Mouse (Mus musculus): ENCODE results near the gene Vps35l.
A peak's percentile ranks its signal among the peaks of the same experiment; 100 is the strongest.

Gene Vps35l

DNA sequence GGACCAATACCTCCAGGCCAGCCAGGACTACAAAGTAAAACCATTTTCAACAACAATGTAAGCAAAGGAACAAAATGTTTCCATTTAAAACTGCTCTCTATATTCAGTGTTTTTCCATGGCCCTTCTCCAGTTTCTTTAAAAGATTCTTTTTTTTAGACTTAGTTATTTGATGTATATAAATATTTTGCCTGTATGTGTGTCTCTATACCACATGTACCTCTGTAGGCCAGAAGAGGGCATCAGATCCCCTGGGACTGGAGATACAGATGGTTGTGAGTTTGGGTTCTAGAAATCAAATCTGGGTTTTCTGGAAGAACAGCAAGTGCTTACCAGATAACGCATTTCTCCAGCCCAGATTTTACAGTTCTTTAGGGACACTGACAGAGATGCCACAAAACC is 1.3 kb upstream of the Vps35l start:
- no peak for DNase-seq

DNA sequence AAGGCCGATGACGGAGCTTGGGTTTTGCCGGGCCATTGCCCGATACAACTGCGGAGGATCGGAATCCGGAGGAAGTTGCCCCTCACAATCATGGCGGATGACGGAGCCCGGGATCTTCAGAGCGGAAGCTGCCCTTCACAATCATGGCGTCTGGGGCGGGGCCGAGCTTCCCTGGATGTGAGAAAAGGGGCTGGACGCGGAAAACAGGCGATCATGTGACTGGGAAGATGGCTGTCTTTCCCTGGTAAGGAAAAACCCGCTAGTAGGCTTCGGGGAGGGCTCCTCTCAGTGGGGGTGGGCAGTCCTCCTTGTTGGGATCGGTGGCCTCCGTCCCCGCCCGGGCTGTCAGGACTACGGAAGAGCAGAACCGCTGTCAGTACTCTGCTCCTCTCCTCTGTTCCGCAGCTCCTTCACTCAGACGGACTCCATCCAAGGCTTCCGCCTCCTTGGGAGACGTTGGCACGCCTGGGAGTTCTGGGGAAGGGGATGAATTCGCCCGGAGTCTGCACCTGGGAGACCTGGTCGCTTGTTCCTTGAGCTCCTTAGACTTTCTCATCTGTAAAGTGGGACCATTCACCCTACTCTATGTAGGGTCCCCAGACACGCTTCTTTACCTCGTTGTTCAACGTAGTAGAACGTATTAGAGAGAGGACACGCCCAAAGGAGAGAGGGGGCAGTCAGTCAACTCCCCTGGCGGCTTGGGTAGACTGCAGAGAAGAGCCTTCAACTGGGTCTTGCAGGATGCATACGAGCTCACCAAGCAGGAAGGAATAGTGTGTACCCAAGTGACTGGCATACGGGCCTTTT is 709 bp downstream of the Vps35l start:
- peak; percentile 92 for DNase-seq

DNA sequence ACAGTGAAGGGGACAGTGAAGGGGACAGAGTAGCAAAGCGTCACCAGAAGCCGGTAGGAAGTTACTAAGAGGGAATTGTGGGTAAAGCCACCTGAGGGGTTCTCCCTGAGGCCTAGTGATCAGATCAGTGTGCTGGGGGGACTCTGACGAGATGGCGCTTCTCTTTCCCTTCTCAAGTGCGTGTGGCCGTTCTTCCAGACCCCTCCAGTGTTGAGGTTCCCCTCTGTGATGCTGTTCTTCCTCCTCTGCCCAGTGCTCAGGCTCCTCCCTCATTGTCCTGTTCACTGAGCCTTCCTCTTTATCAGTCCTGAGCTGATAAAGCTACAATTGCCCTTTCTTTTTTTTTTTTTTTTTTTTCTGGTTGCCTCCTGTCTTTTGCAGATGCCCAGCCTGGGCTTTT is 2.3 kb downstream of the Vps35l start:
- no peak for DNase-seq

DNA sequence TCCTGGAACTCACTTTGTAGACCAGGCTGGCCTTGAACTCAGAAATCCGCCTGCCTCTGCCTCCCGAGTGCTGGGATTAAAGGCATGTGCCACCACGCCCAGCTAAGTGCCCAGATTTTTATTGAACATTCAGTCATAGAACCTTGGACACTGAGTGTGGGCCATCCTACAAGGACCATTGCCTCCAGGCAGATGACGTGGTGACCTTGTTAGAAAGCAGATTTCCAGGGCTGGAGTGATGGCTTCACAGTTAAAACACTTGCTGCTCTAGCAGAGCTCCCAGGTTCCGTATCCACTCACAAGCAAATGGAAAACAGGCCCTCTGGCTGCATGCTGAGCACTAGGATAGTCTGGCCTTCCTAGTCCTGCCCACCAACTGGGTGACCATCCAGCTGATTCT is 4.7 kb downstream of the Vps35l start:
- DNase-seq = no peak

DNA sequence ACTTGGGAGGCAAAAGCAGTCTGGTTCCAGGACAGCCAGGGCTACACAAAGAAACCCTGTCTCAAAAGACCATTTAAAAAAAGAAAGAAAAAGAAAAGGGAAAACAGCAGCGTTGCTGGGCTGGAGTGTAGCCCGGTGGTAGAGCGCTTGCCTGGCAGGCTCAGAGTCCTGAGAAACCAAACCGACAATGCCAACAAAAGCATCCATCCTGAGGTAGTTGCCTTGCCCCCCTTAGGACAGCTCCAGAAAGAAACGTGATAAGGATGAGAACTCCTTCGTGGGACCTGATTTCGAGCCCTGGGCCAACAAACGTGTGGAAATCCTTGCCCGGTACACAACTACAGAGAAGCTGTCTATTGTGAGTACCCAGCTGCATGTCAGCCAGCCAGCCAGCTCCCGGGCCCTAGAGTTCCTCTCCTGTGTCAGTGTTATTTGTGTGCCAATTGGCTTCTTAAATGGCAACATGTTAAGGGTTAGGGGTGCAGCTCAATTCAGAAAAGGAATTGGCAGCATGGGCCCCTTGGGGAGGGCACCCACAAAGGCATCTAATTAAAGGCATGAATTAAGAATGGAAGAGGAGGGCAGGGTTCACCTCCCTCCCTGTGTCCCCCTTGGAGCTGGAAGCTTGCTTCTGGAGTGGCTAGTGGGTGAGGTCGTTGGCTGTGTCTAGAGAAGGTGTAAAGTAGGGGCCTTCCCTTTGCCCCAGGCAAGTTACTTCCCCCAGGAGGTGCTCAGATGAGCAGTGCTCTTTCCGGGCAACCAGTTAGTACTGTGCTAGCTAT is 8.1 kb downstream of the Vps35l start:
- no peak for DNase-seq

- no peak for DNase-seq
These were observed 9.7 kb downstream of the Vps35l start for GRCm38 (mm10) chr7:118749706-118750105.

DNA sequence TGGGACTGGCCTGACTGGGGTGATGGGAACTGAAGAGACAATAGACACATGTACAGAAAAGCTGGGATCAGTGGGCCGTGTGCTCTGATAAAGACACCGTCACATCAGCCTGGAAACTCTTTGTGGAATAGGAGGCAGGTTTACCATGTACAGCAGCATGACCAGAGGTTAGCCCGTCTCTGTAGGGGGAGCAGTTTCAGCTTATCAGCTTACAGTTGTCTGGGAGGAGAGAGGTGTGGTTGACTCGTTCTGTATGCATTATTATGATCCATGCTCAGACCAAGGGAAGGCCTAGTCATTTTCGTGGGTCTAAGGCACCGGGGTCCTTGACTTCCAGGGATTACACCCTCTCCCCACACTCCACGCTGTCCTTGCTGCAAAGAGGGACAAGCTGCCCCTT is 11.6 kb downstream of the Vps35l start:
- no peak for DNase-seq

DNA sequence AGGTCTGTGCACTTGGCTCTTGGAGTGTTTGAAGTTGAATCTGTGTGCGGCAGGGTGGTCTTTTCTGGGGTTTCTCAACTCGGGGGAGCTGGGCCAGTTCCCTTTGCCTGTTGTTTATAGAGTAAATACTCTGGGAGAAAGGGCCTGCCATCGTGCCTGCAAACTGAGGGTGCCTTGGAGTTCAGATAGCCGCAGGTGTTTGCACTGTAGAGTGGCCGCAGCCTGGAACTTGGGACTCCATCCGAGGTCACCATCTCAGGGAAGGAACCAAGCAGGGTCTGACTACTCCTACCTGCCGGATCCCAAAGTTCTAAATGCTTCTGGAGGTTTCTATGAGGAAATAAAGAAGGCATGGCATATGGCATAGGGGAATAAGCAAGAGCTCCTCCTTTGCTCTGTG is 15.7 kb downstream of the Vps35l start:
- no peak for DNase-seq

DNA sequence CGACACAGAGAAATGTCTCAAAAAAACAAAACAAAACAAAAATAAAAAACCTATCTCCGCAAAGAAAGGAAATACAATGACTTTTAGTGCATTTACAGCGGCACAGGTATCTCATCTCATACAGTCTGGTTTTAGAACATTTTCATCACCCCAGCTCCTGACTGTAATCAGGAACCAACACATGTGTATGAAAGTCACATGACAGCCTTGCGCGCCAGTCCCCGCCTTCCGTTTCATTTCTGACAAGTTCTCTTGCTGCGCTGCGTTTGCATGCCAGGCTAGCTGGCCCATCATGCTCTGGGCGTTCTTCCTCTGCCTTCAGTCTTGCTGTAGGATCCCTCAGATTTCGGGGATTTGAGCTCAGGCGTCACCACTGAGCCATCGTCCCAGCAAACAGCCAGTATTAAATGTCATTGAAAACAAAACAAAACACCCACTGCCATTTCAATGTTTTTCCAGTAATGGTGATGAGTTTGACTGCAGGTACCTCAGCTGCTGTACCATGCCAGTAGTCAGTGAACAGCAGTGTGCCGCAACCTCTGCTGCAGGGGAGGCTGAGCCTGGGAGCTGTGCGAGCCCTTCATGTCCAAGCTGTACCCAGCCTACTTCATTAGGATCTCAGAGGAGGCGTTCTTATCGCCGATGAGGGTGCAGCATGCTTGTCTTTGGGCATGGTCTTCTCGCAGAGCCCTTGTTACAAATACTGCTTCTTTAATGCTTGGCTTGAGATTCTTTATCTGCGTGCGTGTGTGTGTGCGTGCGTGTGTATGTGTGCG is 16.7 kb downstream of the Vps35l start:
- DNase-seq = no peak

- no peak for DNase-seq
These were observed 18.3 kb downstream of the Vps35l start for GRCm38 (mm10) chr7:118758369-118758768.

GRCm38 (mm10) chr7:118759372-118759771 is 19.3 kb downstream of the Vps35l start:
- DNase-seq = no peak

GRCm38 (mm10) chr7:118763939-118764338 is 23.9 kb downstream of the Vps35l start:
- no peak for DNase-seq

GRCm38 (mm10) chr7:118764725-118765124 is 24.7 kb downstream of the Vps35l start:
- no peak for DNase-seq

DNA sequence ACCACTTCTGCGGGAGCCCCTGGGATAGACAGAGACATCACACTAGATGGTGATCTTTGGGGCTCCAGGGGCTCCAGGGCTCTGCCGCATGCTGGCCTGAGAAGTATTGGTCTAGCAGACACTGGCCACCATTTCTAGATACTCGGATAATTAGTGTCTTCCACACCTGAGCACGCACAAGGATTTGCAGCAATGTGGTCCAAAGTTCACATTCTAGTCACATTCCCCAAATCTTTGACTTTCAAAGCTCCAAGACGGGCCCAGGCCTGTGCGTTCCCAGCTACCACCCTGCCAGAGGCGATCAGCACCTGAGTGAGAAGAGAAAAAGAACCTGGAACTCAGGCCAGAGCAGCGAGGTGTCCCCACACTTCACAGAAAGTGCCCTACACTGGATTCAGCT is 25.6 kb downstream of the Vps35l start:
- DNase-seq = no peak

- peak; percentile 23 to 41 for DNase-seq
These were observed 26.2 kb downstream of the Vps35l start for GRCm38 (mm10) chr7:118766119-118766833.

DNA sequence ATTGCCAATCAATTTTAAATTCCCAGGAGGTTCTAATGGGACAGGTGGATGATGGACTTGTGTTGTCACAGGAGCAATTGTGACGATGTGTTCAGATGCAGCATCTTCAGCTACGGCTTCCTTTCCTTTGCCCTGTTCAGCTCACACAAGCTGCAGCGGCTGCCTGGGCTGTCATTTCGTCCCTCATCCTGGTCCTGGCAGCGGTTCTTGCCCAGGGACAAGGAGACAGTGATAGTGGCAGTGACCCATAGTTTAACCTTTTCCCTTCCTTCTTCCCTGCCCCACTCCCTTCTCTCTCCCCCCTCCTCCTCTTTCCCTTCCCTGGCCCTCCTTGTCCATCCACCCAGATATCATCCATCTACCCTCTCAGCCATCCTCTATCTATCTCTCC is 26.8 kb downstream of the Vps35l start:
- DNase-seq = no peak

- DNase-seq = no peak
These were observed 29.2 kb downstream of the Vps35l start for GRCm38 (mm10) chr7:118769208-118769607.

DNA sequence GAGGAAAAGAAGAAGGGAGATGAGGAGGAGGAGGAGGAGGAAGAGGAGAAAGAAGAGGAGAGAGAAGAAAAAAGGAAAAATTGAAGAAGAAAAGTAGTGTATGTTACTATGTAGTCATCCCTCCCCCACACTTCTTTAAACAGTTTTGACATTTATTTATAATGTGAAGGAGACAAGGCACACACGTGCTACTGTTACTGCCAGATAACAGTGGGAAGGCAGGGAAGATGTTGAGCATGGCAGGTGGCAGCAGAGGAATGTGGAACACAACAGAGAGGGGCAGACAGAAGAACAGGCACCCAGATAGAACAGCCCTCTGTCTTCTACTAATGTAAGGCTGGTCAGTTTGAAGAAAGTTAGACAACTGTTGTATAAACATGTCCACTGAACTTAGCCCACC is 29.6 kb downstream of the Vps35l start:
- no peak for DNase-seq

- no peak for DNase-seq
These were observed 33.0 kb downstream of the Vps35l start for GRCm38 (mm10) chr7:118773027-118773426.

- DNase-seq = no peak
These were observed 36.0 kb downstream of the Vps35l start for GRCm38 (mm10) chr7:118775991-118776390.

DNA sequence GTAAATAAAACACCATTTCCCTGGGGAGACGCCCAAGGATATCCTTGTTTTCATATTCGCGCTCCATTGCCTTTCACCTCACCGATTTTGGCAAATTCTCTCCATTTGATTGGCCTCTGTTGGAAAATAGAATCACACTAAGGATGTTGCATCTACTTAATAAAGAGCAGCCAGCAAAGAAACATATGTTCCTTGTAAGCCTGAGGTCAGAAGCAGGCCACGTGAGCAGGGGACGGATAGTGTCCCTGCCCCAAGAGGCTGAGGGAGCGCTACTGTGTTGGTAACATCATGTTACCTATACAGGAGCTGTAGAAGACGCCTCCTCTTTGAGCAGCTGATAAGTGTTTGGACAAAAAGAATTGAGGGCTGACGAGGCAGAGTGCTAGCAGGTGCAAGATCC is 36.5 kb downstream of the Vps35l start:
- no peak for DNase-seq

DNA sequence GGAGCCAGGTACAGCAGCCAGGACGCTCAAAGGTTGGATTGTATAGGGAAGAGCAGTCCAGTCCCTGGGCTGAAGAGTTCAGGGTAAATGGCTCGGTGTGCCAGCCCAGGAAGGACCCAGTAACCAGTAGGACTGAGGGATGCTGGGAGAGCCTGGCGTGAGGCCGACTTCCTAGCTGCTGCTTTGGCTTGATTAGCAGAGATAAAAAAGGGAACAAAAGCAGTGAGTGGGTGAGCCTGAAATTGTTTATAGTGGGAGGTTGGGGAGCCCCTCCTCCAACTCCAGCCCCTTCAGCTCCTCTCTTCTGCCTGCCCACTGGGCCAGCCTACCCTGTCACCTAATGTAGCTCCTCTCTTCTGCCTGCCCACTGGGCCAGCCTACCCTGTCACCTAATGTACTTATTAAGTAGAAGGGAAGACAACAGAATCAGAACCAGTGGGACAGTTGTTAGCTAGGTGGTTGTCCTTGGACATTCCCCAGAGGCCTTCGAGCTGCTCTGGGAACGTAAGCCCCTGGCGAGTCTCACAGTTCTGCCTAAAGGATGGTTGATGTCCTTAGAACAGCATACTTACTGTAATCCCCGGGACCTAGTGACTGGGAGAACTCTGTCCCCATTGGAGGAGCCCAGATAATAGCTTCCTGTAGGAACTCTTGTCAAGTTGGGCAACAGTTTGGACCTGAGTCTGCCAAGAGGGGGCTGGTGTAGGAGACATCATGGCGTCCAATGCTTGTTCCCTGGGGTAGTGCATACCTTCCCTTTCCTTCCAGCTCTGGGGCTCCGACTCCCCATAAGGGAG is 37.8 kb downstream of the Vps35l start:
- DNase-seq = no peak

Data from thymus, postnatal 36 days (tissue).